Mouse (Mus musculus): Measurements from ENCODE around the gene Myo1e. TPM values are rescaled to one million over a fixed set of nuclear protein-coding genes. Genes with fewer than 3 reads are reported as not detected.
A peak's percentile ranks its signal among the peaks of the same experiment; 100 is the strongest.
"Not testable (repeated sequence)": the region's sequence is repeated elsewhere in the genome, so short reads cannot be mapped to it uniquely, and the experiment has no call there.

Gene Myo1e
- total RNA-seq, 2 experiments from 2014 or later = 14.4 to 15.2 TPM

GRCm38 (mm10) chr9:70245040-70245439, 37.9 kb downstream of the Myo1e start:
- intact Hi-C loops (cut with DNase I; ENCODE audit: low total_unique reads) = no loop called here
- DNase-seq = no peak

- no peak for DNase-seq
- intact Hi-C loops (cut with DNase I; ENCODE audit: low total_unique reads) = no loop called here
Observed at GRCm38 (mm10) chr9:70246427-70246826, 39.3 kb downstream of the Myo1e start.

- no peak for DNase-seq
- intact Hi-C loops (cut with DNase I; ENCODE audit: low total_unique reads) = no loop called here
Observed at GRCm38 (mm10) chr9:70248046-70248445, 40.9 kb downstream of the Myo1e start.

GRCm38 (mm10) chr9:70248826-70249225, 41.7 kb downstream of the Myo1e start:
- intact Hi-C loops (cut with DNase I; ENCODE audit: low total_unique reads) = no loop called here
- no peak for DNase-seq

GRCm38 (mm10) chr9:70249881-70250681, 42.9 kb downstream of the Myo1e start:
- DNase-seq = peak; percentile 45
- intact Hi-C loops (cut with DNase I; ENCODE audit: low total_unique reads) = no loop called here

- no peak for DNase-seq
- intact Hi-C loops (cut with DNase I; ENCODE audit: low total_unique reads) = no loop called here
Observed at GRCm38 (mm10) chr9:70251441-70251985, 44.4 kb downstream of the Myo1e start.

GRCm38 (mm10) chr9:70253016-70253415, 45.9 kb downstream of the Myo1e start:
- intact Hi-C loops (cut with DNase I; ENCODE audit: low total_unique reads) = no loop called here

GRCm38 (mm10) chr9:70255005-70255404, 47.9 kb downstream of the Myo1e start:
- DNase-seq = peak; percentile 66

More at GRCm38 (mm10) chr9:70253016-70253415, 45.9 kb downstream of the Myo1e start:
- DNase-seq = no peak

GRCm38 (mm10) chr9:70256027-70256426, 48.9 kb downstream of the Myo1e start:
- intact Hi-C loops (cut with DNase I; ENCODE audit: low total_unique reads); DNase-seq: not testable (repeated sequence)

More at GRCm38 (mm10) chr9:70255005-70255404, 47.9 kb downstream of the Myo1e start:
- intact Hi-C loops (cut with DNase I; ENCODE audit: low total_unique reads) = no loop called here

GRCm38 (mm10) chr9:70257289-70258101, 50.3 kb downstream of the Myo1e start:
- intact Hi-C loops (cut with DNase I; ENCODE audit: low total_unique reads) = no loop called here
- DNase-seq = no peak

- intact Hi-C loops (cut with DNase I; ENCODE audit: low total_unique reads) = no loop called here
- no peak for DNase-seq
Observed at GRCm38 (mm10) chr9:70260324-70260841, 53.2 kb downstream of the Myo1e start.

- intact Hi-C loops (cut with DNase I; ENCODE audit: low total_unique reads) = no loop called here
Observed at GRCm38 (mm10) chr9:70261646-70262045, 54.5 kb downstream of the Myo1e start.

GRCm38 (mm10) chr9:70263134-70263533, 56.0 kb downstream of the Myo1e start:
- intact Hi-C loops (cut with DNase I; ENCODE audit: low total_unique reads) = no loop called here
- DNase-seq = no peak

More at GRCm38 (mm10) chr9:70261646-70262045, 54.5 kb downstream of the Myo1e start:
- DNase-seq = no peak

GRCm38 (mm10) chr9:70263735-70264134, 56.6 kb downstream of the Myo1e start:
- peak; percentile 60 for DNase-seq
- intact Hi-C loops (cut with DNase I; ENCODE audit: low total_unique reads) = no loop called here

GRCm38 (mm10) chr9:70265513-70265912, 58.4 kb downstream of the Myo1e start:
- intact Hi-C loops (cut with DNase I; ENCODE audit: low total_unique reads) = no loop called here
- no peak for DNase-seq

- DNase-seq = no peak
- intact Hi-C loops (cut with DNase I; ENCODE audit: low total_unique reads) = no loop called here
Observed at GRCm38 (mm10) chr9:70266186-70266585, 59.0 kb downstream of the Myo1e start.

GRCm38 (mm10) chr9:70267108-70267507, 60.0 kb downstream of the Myo1e start:
- DNase-seq = no peak
- intact Hi-C loops (cut with DNase I; ENCODE audit: low total_unique reads) = no loop called here

GRCm38 (mm10) chr9:70269349-70269748, 62.2 kb downstream of the Myo1e start:
- intact Hi-C loops (cut with DNase I; ENCODE audit: low total_unique reads) = no loop called here

GRCm38 (mm10) chr9:70270468-70270867, 63.3 kb downstream of the Myo1e start:
- intact Hi-C loops (cut with DNase I; ENCODE audit: low total_unique reads) = no loop called here

More at GRCm38 (mm10) chr9:70269349-70269748, 62.2 kb downstream of the Myo1e start:
- DNase-seq = no peak

GRCm38 (mm10) chr9:70271137-70271536, 64.0 kb downstream of the Myo1e start:
- intact Hi-C loops (cut with DNase I; ENCODE audit: low total_unique reads) = no loop called here
- DNase-seq = no peak

More at GRCm38 (mm10) chr9:70270468-70270867, 63.3 kb downstream of the Myo1e start:
- DNase-seq = no peak
